Mouse (Mus musculus) liver, adult 10 weeks (tissue): ENCODE measurements around the gene Tubal3. TPM values are rescaled to one million over a fixed set of nuclear protein-coding genes. Genes with fewer than 3 reads are reported as not detected.

Experiments used
- polyA plus RNA-seq: library from polyadenylated mRNA; stranded (reverse); fragments of 350-450 nt; fragmentation: Illumina TruSeq; extraction: RNeasy Lipid Tissue Mini Kit (QIAGEN cat#74804); gene quantifications from one replicate; pipeline ENCODE4 v1.2.3, GENCODE M21; 2014; ENCODE audit warnings: low read depth, low replicate concordance

The Tubal3 gene
- polyA plus RNA-seq: not detected

DNA sequence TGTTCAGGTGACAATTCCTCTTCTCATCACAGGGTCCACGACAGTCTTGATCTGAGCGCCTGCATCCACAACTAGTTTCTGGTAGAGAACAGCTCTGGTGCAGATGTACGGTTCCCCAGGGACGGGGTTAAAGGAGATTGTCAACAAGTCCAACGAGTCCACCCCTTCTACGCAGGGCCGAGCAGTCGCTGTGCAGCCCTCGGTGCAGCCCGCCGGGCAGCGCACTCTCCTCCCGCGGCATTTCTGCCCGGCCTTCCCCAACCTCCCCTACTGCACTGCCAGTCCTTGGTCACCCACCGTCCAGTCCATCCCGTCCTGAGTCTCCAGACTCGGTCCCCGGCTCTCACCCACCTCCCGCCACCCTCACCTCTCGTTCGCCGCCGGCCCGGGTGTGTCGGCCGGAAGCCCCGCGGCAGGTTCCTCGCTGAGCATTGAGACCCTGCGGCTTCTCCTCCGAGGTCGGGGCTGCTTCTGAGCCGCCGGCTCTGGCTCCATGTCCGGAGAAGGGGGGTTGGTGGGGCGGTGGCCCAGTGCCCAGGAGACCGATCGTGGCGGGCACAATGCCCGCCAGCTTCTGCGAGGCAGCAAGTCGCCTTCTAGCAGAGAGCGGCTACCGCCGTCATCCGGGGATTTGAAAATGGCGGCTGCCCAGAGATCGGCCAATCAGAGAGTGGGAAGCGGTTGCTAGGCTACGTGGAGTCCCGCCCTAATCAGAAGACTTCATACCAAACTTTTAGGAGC is at the start of gene Tubal3, which contains the start of gene Net1:
Tubal3 (plus strand) TSS at position 704 of the 741 bp plus-strand sequence.
Net1 (minus strand) TSS at position 650 of the 741 bp plus-strand sequence.

DNA sequence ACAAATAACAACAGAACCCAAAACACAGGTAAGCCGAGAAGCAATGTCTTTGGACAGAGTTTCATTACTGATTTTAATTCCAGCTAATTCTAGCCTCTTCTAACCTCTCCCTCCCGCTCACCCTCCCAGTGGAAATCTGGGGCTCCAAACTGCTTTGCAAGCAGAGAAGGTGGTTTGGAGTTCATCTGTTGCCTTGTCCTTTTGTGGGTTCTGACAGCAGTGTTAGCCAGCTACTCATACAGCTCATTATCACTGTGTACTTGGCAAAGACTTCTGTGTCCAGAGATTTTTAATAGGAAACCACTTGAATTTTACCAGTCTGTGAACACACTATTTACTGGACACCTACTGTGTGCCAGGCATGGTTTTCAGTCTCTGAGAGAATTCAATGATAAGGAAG is 27.2 kb downstream of the Tubal3 start, which contains the start of gene Ucn3:
Ucn3 (minus strand) TSS at position 101 of the 400 bp plus-strand sequence.

Other genes with a start within 250 kb of the Tubal3 start
- gene Calml3, start 114.0 kb upstream of the Tubal3 start, polyA plus RNA-seq: not detected
- not detected for gene Calm4, start 80.5 kb upstream of the Tubal3 start, polyA plus RNA-seq
- not detected for gene Calm5, start 64.1 kb upstream of the Tubal3 start, polyA plus RNA-seq
- gene Net1, start 54 bp upstream of the Tubal3 start, polyA plus RNA-seq: 142 TPM
- gene Ucn3, start 27.1 kb downstream of the Tubal3 start, polyA plus RNA-seq: not detected
- gene Akr1c14, start 130.7 kb downstream of the Tubal3 start, polyA plus RNA-seq: 819 TPM
- gene Akr1c18, start 232.4 kb downstream of the Tubal3 start, polyA plus RNA-seq: 1.5 TPM